Mouse (Mus musculus) myocyte (in vitro differentiated cells): Measurements from ENCODE around the gene Evpl. TPM values are rescaled to one million over a fixed set of nuclear protein-coding genes. Genes with fewer than 3 reads are reported as not detected.
"Not testable (repeated sequence)": the region's sequence is repeated elsewhere in the genome, so short reads cannot be mapped to it uniquely, and the experiment has no call there.

ENCODE experiments used
- H3K27me3 ChIP-seq: one replicate; pipeline ENCODE4 v1.6.1; 2011; ENCODE audit not compliant: control insufficient read depth, insufficient read depth, insufficient read length
- H3K36me3 ChIP-seq: one replicate; pipeline ENCODE4 v1.6.1; 2011; ENCODE audit not compliant: control insufficient read depth, insufficient read depth
- H3K4me2 ChIP-seq: one replicate; pipeline ENCODE4 v1.6.1; 2011; ENCODE audit warnings: low read depth, control low read depth
- H3K4me3 ChIP-seq: one replicate; pipeline ENCODE4 v1.5.1; 2011; ENCODE audit warnings: mild to moderate bottlenecking, control low read depth, moderate library complexity
- H3K79me2 ChIP-seq: one replicate; pipeline ENCODE4 v1.6.1; 2011; ENCODE audit not compliant: control insufficient read depth, insufficient read depth
- H3ac ChIP-seq: one replicate; pipeline ENCODE4 v1.6.1; 2011; ENCODE audit not compliant: control insufficient read depth, insufficient read length
- CEBPB ChIP-seq: IDR thresholded peaks from 2 replicates; pipeline ENCODE4 v1.6.1; 2011; ENCODE audit warnings: mild to moderate bottlenecking, moderate library complexity; ENCODE audit not compliant: poor library complexity, insufficient read depth, severe bottlenecking
- E2F4 ChIP-seq: IDR thresholded peaks from one replicate; pipeline ENCODE4 v1.6.1; 2011; ENCODE audit warnings: mild to moderate bottlenecking, control low read depth, moderate library complexity; ENCODE audit not compliant: insufficient read depth
- MAX ChIP-seq: IDR thresholded peaks from one replicate; pipeline ENCODE4 v1.6.1; 2011; ENCODE audit warnings: low read depth, mild to moderate bottlenecking, control low read depth
- MYOD1 ChIP-seq, 3 experiments: IDR thresholded peaks; one replicate each; pipeline ENCODE4 v1.6.1; 2011; ENCODE audit warnings: control low read depth in 2 of 3, low read depth in 2 of 3, mild to moderate bottlenecking in 2 of 3, moderate library complexity in 1 of 3; ENCODE audit not compliant: insufficient read length in 2 of 3, control insufficient read depth in 1 of 3
- MYOG ChIP-seq, 3 experiments: IDR thresholded peaks; one replicate each; pipeline ENCODE4 v1.6.1; 2011; ENCODE audit warnings: control low read depth in 2 of 3, low read depth in 2 of 3, mild to moderate bottlenecking in 2 of 3; ENCODE audit not compliant: insufficient read length in 2 of 3, control insufficient read depth in 1 of 3, insufficient read depth in 1 of 3
- POLR2A ChIP-seq: IDR thresholded peaks from one replicate; pipeline ENCODE4 v1.6.1; 2011; ENCODE audit warnings: low read depth, mild to moderate bottlenecking, control low read depth, moderate library complexity; ENCODE audit not compliant: insufficient read length
- POLR2AphosphoS2 ChIP-seq: IDR thresholded peaks from one replicate; pipeline ENCODE4 v1.6.1; 2011; ENCODE audit warnings: low read depth, control low read depth; ENCODE audit not compliant: insufficient read length
- REST ChIP-seq: IDR thresholded peaks from one replicate; pipeline ENCODE4 v1.6.1; 2011; ENCODE audit warnings: mild to moderate bottlenecking, control low read depth, moderate library complexity; ENCODE audit not compliant: insufficient read depth, insufficient read length
- SRF ChIP-seq: IDR thresholded peaks from one replicate; pipeline ENCODE4 v1.6.1; 2011; ENCODE audit warnings: low read depth; ENCODE audit not compliant: control insufficient read depth, insufficient read length
- TCF12 ChIP-seq: IDR thresholded peaks from one replicate; pipeline ENCODE4 v1.6.1; 2011; ENCODE audit warnings: mild to moderate bottlenecking, control low read depth; ENCODE audit not compliant: poor library complexity, insufficient read depth, severe bottlenecking
- TCF3 ChIP-seq: IDR thresholded peaks from one replicate; pipeline ENCODE4 v1.6.1; 2011; ENCODE audit warnings: low read depth, control low read depth; ENCODE audit not compliant: insufficient read length
- USF1 ChIP-seq: IDR thresholded peaks from one replicate; pipeline ENCODE4 v1.6.1; 2011; ENCODE audit warnings: low read depth, mild to moderate bottlenecking, control low read depth, moderate library complexity
- polyA plus RNA-seq: library from polyadenylated mRNA; unstranded; fragments of >200 nt; fragmentation: generic; extraction: Trizol; gene quantifications from one replicate; pipeline ENCODE4 v1.2.1, GENCODE M21; 2012; ENCODE audit warnings: missing spikeins

Evpl gene
- polyA plus RNA-seq, 1 experiment = 0.14 TPM

GRCm38 (mm10) chr11:116282089-116282488 lies 44.2 kb upstream of the Evpl start:
- Histone ChIP-seq H3K36me3 (no peaks in the 10 kb centered on the region), H3ac (no peak overlapping the region), H3K27me3 (peaks cover 15% of the 10 kb centered on the region), H3K4me3 (no peak overlapping the region), H3K79me2 (no peaks in the 10 kb centered on the region), H3K4me2 (no peak overlapping the region)
- TF ChIP-seq POLR2AphosphoS2 (no peak), MYOD1 (IDR thresholded peaks at IDR 0.05; ENCODE audit: control insufficient read depth in 1 of 3, insufficient read length in 2 of 3, low read depth in 2 of 3) (no peak), USF1 (no peak), SRF (no peak)

- Histone ChIP-seq H3K4me3 (no peak overlapping the region), H3K36me3 (no peaks in the 10 kb centered on the region), H3K79me2 (no peaks in the 10 kb centered on the region), H3K4me2 (peak overlapping the region; percentile 55), H3ac (no peak overlapping the region), H3K27me3 (peaks cover 15% of the 10 kb centered on the region)
- TF ChIP-seq TCF12 (no peak), REST (no peak), MYOG (IDR thresholded peaks at IDR 0.05; ENCODE audit: control insufficient read depth in 1 of 3, insufficient read depth in 1 of 3, insufficient read length in 2 of 3, low read depth in 2 of 3) (no peak), CEBPB (no peak), SRF (no peak), E2F4 (no peak), TCF3 (no peak), USF1 (no peak), POLR2AphosphoS2 (no peak), POLR2A (no peak)
Observed at GRCm38 (mm10) chr11:116281671-116282070, 43.8 kb upstream of the Evpl start.

GRCm38 (mm10) chr11:116280751-116281663 lies 43.1 kb upstream of the Evpl start, which contains the start of gene Galr2:
Gene Galr2, plus strand, starts transcription at chr11:116280939.
- Histone ChIP-seq H3K4me2 (peak within 1 kb of the TSS; percentile 55), H3K27me3 (peaks cover 15% of the 10 kb centered on the region), H3K4me3 (no peak within 1 kb of the TSS), H3ac (no peak within 1 kb of the TSS), H3K79me2 (no peaks in the 10 kb centered on the region), H3K36me3 (no peaks in the 10 kb centered on the region)
- TF ChIP-seq CEBPB (no peak), REST (no peak), POLR2AphosphoS2 (no peak), MAX (no peak), MYOD1 (IDR thresholded peaks at IDR 0.05; ENCODE audit: control insufficient read depth in 1 of 3, insufficient read length in 2 of 3, low read depth in 2 of 3) (no peak), E2F4 (no peak), USF1 (no peak), TCF12 (no peak), MYOG (IDR thresholded peaks at IDR 0.05; ENCODE audit: control insufficient read depth in 1 of 3, insufficient read depth in 1 of 3, insufficient read length in 2 of 3, low read depth in 2 of 3) (no peak), POLR2A (no peak)

- not testable (repeated sequence) for H3K4me3 ChIP-seq, H3ac ChIP-seq, H3K4me2 ChIP-seq, H3K36me3 ChIP-seq, H3K27me3 ChIP-seq
- peaks cover 27% of the 10 kb centered on the region for H3K79me2 ChIP-seq
Observed at GRCm38 (mm10) chr11:116277184-116277583, 39.3 kb upstream of the Evpl start.

GRCm38 (mm10) chr11:116274045-116274666 lies 36.3 kb upstream of the Evpl start, which contains the start of gene Srp68:
Gene Srp68, minus strand, starts transcription at chr11:116274217.
- TF ChIP-seq MYOG (IDR thresholded peaks at IDR 0.05; ENCODE audit: control insufficient read depth in 1 of 3, insufficient read depth in 1 of 3, insufficient read length in 2 of 3, low read depth in 2 of 3) (peak in 2 of 3 experiments; percentile 45 to 55), TCF3 (no peak), USF1 (peak; percentile 87), MYOD1 (IDR thresholded peaks at IDR 0.05; ENCODE audit: control insufficient read depth in 1 of 3, insufficient read length in 2 of 3, low read depth in 2 of 3) (no peak), MAX (no peak), CEBPB (no peak), POLR2A (peak; percentile 91), SRF (peak; percentile 43), POLR2AphosphoS2 (peak; percentile 82), E2F4 (no peak), REST (peak; percentile 6), TCF12 (no peak)
- Histone ChIP-seq H3K79me2 (peaks cover 56% of the 10 kb centered on the region), H3ac (peak within 1 kb of the TSS; percentile 68), H3K27me3 (no peaks in the 10 kb centered on the region), H3K4me2 (peak within 1 kb of the TSS; percentile 86), H3K36me3 (peaks cover 19% of the 10 kb centered on the region), H3K4me3 (peak within 1 kb of the TSS; percentile 83)
